Mouse (Mus musculus) Patski (cell line): Measurements from ENCODE around the gene Strbp. TPM values are rescaled to one million over a fixed set of nuclear protein-coding genes. Genes with fewer than 3 reads are reported as not detected.

ENCODE experiments used
- ATAC-seq: fragments of 100-300 bp; one replicate; pipeline ENCODE4 v1.8.0; 2021
- CTCF ChIA-PET: fragments of 350-600 bp; sonication (Branson Sonifier 250); formaldehyde crosslinking; loops from one replicate; lab custom pipeline; 2022; ENCODE audit warnings: inconsistent platforms; lab: Charles Lee
- POLR2A ChIA-PET: fragments of 350-600 bp; sonication (Branson Sonifier 250); formaldehyde crosslinking; loops from one replicate; lab custom pipeline; 2022; ENCODE audit warnings: antibody characterized with exemption, inconsistent platforms; lab: Charles Lee
- DNase-seq: peaks from one replicate; pipeline ENCODE4 v3.0.0-alpha.2; 2011; ENCODE audit warnings: low read depth, low spot score
- H3K27me3 ChIP-seq: fragments of 371-371 bp; one replicate; pipeline ENCODE4 v1.5.1; 2021
- CTCF ChIP-seq: fragments of 100-300 bp; IDR thresholded peaks from one replicate; pipeline ENCODE4 v1.5.1; 2021
- in situ Hi-C: fragments of 300-500 bp; cut with MboI; formaldehyde crosslinking; loops from 3 replicates; pipeline ENCODE4 v1.11.1; 2018; ENCODE audit warnings: low pct_unique_long_range_greater_than_20kb, mixed read lengths
- polyA plus RNA-seq: library from polyadenylated mRNA; unstranded; gene quantifications from one replicate; pipeline ENCODE4 v1.2.3, GENCODE M21; 2021

Gene Strbp
- 51.8 TPM for polyA plus RNA-seq

DNA sequence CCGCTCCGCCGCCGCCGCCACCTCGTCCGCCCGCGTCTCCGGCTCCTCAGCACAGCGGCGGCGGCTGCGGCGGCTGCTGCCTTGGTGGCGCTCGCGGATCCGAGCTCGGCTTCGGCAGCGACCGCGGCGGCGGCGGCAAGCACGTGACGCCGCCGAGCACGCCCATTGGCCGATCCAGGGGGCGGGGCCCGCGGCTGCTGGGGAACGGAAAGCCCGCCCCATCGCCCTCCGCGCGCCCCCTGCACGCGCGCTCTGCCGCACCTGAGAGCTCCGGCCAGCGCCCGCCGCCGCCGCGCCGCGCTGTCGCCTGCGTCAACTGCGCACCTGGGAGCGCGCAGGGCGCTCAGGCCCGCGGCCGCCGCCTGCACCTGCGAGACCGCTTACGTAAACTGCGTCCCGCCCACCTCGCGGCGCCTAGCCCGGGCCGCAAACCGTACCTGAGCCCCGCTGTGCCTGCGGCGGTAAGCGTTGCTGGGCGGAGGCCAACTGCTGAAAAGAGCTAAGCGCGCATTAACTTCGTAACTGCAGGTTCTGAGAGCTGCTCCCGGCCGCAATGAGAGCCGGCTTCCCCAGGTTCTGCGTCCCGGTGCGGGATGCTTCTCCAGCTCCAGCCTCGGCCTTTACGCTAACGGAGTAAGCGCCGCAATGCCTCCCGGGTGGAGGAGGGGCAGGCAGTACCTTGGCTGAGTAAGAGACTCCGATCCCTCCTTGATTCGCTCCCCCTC is at the start of gene Strbp:
Strbp (minus strand) TSS at position 630 of the 725 bp plus-strand sequence.
- peak; percentile 48 for TF ChIP-seq CTCF
- in situ Hi-C loops: no loop called here
- POLR2A ChIA-PET: interaction anchor here (1.0 to 1.4 kb wide), 2 partner anchors 17 to 68 kb away, joined by 4 to 9 read pairs; no protein-coding TSS in a partner anchor
- H3K27me3 ChIP-seq: no peaks in the 10 kb centered on the region
- CTCF ChIA-PET: interaction anchor here (1.1 to 2.9 kb wide), 5 partner anchors 9 to 133 kb away, joined by 3 to 16 read pairs (median 4); no protein-coding TSS in a partner anchor
- DNase-seq: peak; percentile 41
- peak; percentile 70 for ATAC-seq

GRCm38 (mm10) chr2:37751114-37751513 is 47.5 kb upstream of the Strbp start:
- in situ Hi-C loops: no loop called here
- TF ChIP-seq CTCF: no peak
- no peaks in the 10 kb centered on the region for H3K27me3 ChIP-seq
- no peak for DNase-seq
- ChIA-PET CTCF (interaction anchor here (1.0 kb wide), 1 partner anchor 170 kb away, joined by 3 read pairs; no protein-coding TSS in a partner anchor), POLR2A (no interaction called here)
- ATAC-seq: no peak

DNA sequence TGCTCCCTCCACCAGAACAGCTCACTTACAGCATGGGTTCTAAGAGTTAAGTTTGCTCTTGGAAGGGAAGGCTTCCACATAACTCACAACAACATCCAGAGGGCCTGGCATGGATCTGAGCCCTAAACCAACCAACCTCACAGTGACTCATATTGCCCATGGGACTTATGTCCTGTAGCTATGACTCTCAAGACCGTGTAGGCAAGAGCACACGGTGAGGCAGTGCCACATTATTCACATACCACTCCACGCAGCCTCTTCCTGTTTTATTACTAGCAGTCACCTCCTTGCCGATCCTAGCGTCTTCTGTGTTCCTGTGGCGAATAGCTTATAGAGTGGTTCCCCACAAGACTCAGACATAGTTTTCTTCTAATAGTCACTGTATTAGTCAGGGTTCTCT is 45.7 kb upstream of the Strbp start:
- DNase-seq (no peak), ATAC-seq (peak; percentile 65)
- ChIA-PET POLR2A (no interaction called here), CTCF (interaction anchor here (1.3 to 1.9 kb wide), 2 partner anchors 22 to 37 kb away, joined by 3 to 4 read pairs; no protein-coding TSS in a partner anchor)
- in situ Hi-C loops: loop anchor here (5.0 kb wide), 1 partner anchor 42 kb away; no protein-coding TSS in a partner anchor
- TF ChIP-seq CTCF: no peak
- no peaks in the 10 kb centered on the region for H3K27me3 ChIP-seq

DNA sequence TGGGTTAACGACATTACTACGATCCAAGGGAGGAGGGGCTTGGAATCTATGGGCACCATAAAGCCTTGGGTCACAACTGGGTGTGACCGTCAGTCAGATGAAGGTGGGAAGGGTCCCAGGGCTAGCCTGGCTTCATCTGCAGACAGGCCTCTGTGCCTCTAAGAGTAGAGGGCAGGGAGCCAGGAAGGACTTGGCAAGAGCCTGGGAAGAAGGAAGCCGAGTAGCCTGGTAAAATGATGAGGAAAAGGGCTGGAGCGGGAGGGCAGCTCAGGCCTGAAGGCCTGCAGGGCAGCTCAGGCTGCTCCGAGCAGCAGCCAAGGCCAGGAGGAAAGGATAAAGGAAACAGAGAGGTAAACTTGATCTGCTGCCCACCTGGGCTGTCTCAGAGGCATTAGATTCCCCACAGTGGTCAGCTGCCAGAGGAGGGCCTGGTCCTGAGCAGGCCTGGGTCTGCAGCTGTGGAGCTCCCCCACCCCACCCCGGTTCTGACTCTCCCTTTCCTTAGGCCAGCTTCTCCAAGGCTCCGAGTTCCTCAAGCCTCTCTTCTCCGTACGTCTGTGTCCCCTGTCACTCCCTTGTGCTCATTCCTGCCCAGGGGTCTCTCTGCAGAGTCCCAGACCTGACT is 44.9 kb upstream of the Strbp start:
- no peak for DNase-seq
- ChIA-PET POLR2A (no interaction called here), CTCF (interaction anchor here (0.8 to 1.9 kb wide), 4 partner anchors 11 to 37 kb away, joined by 3 to 4 read pairs (median 3); no protein-coding TSS in a partner anchor)
- no peak for ATAC-seq
- no peak for TF ChIP-seq CTCF
- in situ Hi-C loops: loop anchor here (5.0 kb wide), 1 partner anchor 41 kb away; no protein-coding TSS in a partner anchor
- no peaks in the 10 kb centered on the region for H3K27me3 ChIP-seq

- in situ Hi-C loops: loop anchor here (5.0 kb wide), 1 partner anchor 41 kb away; no protein-coding TSS in a partner anchor
- CTCF ChIA-PET: interaction anchor here (0.8 to 1.4 kb wide), 2 partner anchors 10 to 18 kb away, joined by 3 read pairs; no protein-coding TSS in a partner anchor
- no peaks in the 10 kb centered on the region for H3K27me3 ChIP-seq
- TF ChIP-seq CTCF: no peak
- POLR2A ChIA-PET: no interaction called here
- ATAC-seq (no peak), DNase-seq (no peak)
Observed at GRCm38 (mm10) chr2:37747909-37748308, 44.2 kb upstream of the Strbp start.

DNA sequence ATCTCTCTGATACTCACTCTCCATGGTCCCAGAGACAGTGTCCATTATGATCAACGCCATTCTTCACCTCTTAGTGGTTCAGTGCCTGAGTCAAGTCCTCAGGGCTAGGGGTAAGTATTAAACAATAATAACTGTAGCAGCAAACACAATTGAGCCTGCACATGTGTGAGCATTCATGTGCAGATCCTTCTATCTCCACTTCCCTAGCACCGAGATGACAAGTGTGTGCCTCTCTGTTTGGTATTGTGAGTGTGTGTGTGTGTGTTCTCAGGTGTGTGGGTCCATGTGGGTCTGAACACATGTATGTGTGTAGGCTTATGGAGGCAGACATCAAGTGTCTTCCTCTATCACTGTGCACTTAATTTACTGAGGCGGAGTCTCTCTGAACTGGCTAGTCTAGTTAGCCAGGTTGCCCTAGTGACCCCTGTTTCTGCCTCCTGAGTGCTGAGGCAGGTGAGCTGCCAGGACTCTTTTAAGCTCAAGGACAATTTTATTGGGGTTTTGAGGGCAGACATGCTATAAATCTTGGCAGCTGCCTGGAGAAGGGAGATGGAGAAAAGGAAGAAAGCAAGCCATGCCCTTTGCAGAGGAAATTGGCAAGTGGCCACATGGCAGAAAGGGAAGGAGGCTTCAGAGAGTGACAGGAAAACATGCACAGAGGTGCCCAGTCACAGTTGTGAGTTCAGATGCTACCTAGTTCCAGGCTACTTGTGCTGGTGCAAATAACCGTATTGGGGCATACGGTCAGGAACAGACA is 42.8 kb upstream of the Strbp start:
- TF ChIP-seq CTCF: no peak
- peaks cover 3% of the 10 kb centered on the region for H3K27me3 ChIP-seq
- ChIA-PET POLR2A (no interaction called here), CTCF (no interaction called here)
- DNase-seq (no peak), ATAC-seq (no peak)
- in situ Hi-C loops: loop anchor here (5.0 kb wide), 1 partner anchor 39 kb away; no protein-coding TSS in a partner anchor

- DNase-seq (no peak), ATAC-seq (no peak)
- POLR2A ChIA-PET: no interaction called here
- in situ Hi-C loops: loop anchor here (5.0 kb wide), 1 partner anchor 38 kb away; no protein-coding TSS in a partner anchor
- H3K27me3 ChIP-seq: peaks cover 8% of the 10 kb centered on the region
- TF ChIP-seq CTCF: no peak
- CTCF ChIA-PET: no interaction called here
Observed at GRCm38 (mm10) chr2:37744773-37745395, 41.2 kb upstream of the Strbp start.

GRCm38 (mm10) chr2:37741806-37742554 is 38.3 kb upstream of the Strbp start:
- no peak for ATAC-seq
- CTCF ChIA-PET: no interaction called here
- no peak for TF ChIP-seq CTCF
- in situ Hi-C loops: no loop called here
- no peak for DNase-seq
- POLR2A ChIA-PET: interaction anchor here (0.7 kb wide), 1 partner anchor 29 kb away, joined by 3 read pairs; no protein-coding TSS in a partner anchor
- H3K27me3 ChIP-seq: peaks cover 9% of the 10 kb centered on the region

DNA sequence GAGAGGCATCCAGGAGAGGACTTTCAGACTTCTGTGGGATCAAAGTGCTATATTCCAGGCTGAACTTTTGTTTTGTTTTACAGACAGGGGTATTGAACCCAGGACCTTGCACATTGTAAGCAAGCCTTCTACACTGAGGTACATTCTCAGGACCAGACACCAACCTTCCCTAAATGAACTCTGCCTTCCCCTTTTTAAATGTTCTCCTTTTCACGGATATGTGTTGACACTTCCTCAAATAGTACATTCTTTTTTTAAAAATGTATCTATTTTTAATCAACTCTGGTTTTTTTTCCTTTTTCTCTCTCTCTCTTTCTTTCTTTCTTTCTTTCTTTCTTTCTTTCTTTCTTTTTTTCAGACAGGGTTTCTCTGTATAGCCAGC is 32.1 kb upstream of the Strbp start:
- CTCF ChIA-PET: no interaction called here
- in situ Hi-C loops: no loop called here
- no peak for TF ChIP-seq CTCF
- no peak for DNase-seq
- POLR2A ChIA-PET: no interaction called here
- peaks cover 6% of the 10 kb centered on the region for H3K27me3 ChIP-seq
- no peak for ATAC-seq
